Mouse (Mus musculus): ENCODE data around the gene Lnx2. TPM values are rescaled to one million over a fixed set of nuclear protein-coding genes. Genes with fewer than 3 reads are reported as not detected.

The Lnx2 gene
- polyA plus RNA-seq, 1 experiment from 2014 or later: 4.7 TPM

DNA sequence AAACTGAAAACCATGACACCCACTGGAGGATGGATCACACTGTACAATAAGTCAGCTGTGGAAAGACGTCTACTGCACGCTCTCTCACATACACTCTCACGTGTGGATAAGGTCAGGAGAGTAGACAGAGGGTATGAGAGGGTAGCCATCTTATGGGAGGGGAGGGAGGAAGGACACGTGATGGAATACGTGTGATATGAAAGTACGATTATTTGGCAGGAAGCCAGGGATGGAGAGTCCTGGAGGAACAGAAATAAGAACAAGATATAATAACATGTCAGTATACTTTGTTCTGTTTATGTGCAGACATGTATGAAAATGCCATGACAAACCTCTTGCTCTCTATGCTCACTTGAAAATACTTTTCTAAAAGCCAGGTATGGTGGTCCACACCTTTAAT, 41.1 kb downstream of the Lnx2 start:
- Histone ChIP-seq H3K4me3 (replicated peaks) (no peak overlapping the region), H3K27me3 (no peaks in the 10 kb centered on the region), H3K4me2 (no peak overlapping the region), H3K9me3 (replicated peaks) (no peaks in the 10 kb centered on the region), H3K27ac (replicated peaks) (no peak overlapping the region), H3K36me3 (replicated peaks) (peaks cover 9% of the 10 kb centered on the region; the same call in 1 of the 2 replicates), H3K4me1 (replicated peaks) (peaks cover 7% of the 10 kb centered on the region), H3K9ac (no peak overlapping the region)
- WGBS (ENCODE audit: insufficient replicate concordance): 67% methylated on average over 6 of the region's 6 CpGs
- ATAC-seq (ENCODE audit: insufficient read depth): no peak

DNA sequence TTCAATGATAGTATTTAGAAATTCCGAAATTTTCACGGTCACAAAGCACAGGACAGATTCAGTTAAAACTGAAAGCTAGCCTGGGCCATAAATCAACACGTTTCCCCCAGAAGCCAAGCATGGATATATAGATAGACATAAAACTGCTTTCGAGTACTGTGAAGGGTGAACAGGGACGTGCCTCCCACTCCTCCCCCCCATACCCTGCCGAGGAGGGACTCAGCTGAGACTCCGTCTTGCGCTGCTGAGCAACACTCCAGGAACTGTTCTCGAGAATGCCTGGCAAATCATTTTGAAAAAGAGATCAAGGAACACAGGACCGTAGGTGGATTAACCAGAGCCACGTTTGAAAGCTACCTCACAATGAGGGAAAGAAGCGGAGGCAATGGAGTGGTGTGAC, 42.1 kb downstream of the Lnx2 start:
- Histone ChIP-seq H3K4me3 (replicated peaks) (no peak overlapping the region), H3K9ac (no peak overlapping the region), H3K36me3 (replicated peaks) (peaks cover 13% of the 10 kb centered on the region; the same call in 1 of the 2 replicates), H3K27me3 (no peaks in the 10 kb centered on the region), H3K9me3 (replicated peaks) (no peaks in the 10 kb centered on the region), H3K4me2 (no peak overlapping the region), H3K27ac (replicated peaks) (no peak overlapping the region), H3K4me1 (replicated peaks) (peaks cover 7% of the 10 kb centered on the region)
- WGBS (ENCODE audit: insufficient replicate concordance): 68% methylated on average over 12 of the region's 12 CpGs
- no peak for ATAC-seq (ENCODE audit: insufficient read depth)

DNA sequence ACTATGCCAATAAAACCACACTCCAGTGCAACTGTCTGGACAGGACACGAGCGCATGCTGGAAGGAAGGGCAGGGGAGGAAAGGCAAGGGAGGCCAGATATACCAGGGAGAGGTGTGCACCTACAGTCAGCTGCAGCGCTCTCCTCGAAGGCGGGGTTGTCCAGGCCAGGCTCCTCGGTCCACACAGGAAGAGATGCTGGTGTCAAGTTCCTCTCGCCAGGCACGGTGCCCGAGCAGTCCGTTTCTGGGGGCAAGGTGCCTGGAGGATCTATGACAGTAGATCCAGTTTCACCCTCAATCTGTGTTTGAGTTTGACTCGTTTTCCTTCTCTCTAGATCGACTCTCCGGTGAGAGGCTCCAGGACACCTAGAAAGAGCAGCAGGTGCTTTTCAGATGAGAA, 43.2 kb downstream of the Lnx2 start:
- Histone ChIP-seq H3K4me3 (replicated peaks) (no peak overlapping the region), H3K27ac (replicated peaks) (no peak overlapping the region), H3K9me3 (replicated peaks) (no peaks in the 10 kb centered on the region), H3K4me1 (replicated peaks) (peaks cover 6% of the 10 kb centered on the region), H3K27me3 (no peaks in the 10 kb centered on the region), H3K4me2 (no peak overlapping the region), H3K36me3 (replicated peaks) (peaks cover 24% of the 10 kb centered on the region), H3K9ac (no peak overlapping the region)
- WGBS (ENCODE audit: insufficient replicate concordance): 76% methylated on average over 13 of the region's 13 CpGs
- no peak for ATAC-seq (ENCODE audit: insufficient read depth)

DNA sequence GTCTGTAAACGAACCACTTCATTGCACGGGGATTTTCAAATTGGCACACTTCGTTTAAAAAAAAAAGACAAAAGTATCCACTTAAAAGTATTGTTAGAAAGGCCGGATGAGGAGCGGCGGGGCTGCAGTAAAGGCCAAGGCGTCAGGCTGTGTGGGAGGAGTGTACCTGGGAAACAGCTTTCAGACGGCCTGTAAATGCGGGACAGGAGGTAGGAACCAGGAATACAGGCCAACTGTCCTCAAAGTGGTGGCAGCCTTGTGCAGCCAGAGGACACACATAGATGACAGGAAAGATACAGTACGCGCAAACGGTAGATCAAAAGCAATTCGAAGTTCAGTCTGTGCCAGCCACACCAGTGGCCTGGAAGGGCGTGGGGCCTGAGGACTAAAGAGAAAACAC, 45.1 kb downstream of the Lnx2 start:
- Histone ChIP-seq H3K36me3 (replicated peaks) (peaks cover 42% of the 10 kb centered on the region), H3K4me1 (replicated peaks) (no peaks in the 10 kb centered on the region), H3K4me3 (replicated peaks) (no peak overlapping the region), H3K27me3 (no peaks in the 10 kb centered on the region), H3K27ac (replicated peaks) (no peak overlapping the region), H3K9ac (no peak overlapping the region), H3K9me3 (replicated peaks) (no peaks in the 10 kb centered on the region), H3K4me2 (no peak overlapping the region)
- 84% methylated on average over 14 of the region's 14 CpGs for WGBS (ENCODE audit: insufficient replicate concordance)
- ATAC-seq (ENCODE audit: insufficient read depth): no peak

DNA sequence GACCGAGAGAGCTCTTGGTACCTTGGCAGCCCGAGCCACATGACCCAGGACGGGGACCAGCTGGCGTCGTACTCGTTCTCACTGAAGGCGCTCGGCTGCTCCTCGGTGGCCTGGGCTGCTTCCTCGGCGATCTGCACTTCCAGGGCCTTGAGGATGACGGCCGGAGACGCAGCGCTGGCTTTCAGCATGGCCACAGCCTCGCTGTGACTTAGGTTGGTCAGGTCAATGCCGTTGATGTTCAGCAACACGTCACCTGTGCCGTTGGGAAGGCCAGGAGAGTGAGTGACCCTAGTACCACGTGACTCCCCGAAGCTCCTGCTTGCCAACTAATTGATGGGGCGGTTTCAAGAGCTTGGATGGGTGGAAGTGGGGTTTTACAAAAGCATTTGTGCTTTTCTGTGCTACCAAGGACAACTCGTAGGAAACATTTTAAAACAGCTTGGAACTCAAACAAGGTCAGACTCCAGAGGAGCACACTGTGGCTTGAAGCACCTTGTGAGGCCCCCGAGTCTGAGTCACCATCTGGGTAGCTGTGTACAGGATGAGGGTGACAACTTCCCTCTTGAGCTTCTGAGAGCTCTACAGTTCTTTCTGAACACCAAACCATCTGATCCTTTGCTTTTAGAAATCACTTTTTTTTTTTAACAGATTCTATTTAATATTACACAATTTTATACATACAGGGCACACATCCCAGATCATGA, 51.9 kb downstream of the Lnx2 start:
- H3K36me3 ChIP-seq (replicated peaks): peaks cover 55% of the 10 kb centered on the region

DNA sequence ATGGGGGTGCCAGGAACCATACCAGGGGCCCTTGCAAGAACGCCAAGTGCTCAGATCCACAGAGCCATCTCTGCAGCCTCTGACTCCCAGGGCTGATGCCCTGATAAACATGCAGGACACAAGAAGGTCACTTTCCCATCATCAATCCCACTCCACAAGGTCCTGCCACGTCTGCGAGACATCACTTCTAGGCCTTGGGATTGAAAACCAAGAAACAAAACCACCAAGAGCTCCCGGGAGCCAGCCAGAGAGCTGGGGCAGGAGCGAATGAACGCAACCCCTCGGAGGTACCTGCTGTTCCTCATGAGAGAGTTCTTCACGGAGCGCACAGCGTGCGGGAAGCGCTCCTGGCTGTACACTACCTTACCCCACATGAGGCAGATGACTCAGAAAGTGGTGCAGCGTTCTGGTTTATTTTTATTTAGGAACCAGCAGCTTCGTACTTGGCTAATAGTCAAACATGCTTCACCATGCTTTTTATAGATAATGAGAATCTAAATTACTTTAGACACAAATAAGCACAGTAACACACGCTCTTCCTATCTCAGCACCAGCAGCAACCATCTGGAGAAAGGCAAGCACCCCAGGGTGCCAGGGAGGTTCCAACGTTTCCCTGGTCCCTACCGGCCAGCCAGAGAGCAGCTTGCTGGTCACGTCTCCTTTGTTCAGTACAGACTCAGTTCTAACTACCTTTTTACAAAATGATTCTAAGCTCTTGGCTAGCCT, 53.0 kb downstream of the Lnx2 start:
- Histone ChIP-seq H3K4me1 (replicated peaks) (no peaks in the 10 kb centered on the region), H3K27me3 (no peaks in the 10 kb centered on the region), H3K9me3 (replicated peaks) (no peaks in the 10 kb centered on the region), H3K27ac (replicated peaks) (no peak overlapping the region), H3K36me3 (replicated peaks) (peaks cover 55% of the 10 kb centered on the region), H3K9ac (no peak overlapping the region), H3K4me3 (replicated peaks) (no peak overlapping the region), H3K4me2 (no peak overlapping the region)
- WGBS (ENCODE audit: insufficient replicate concordance): 76% methylated on average over 18 of the region's 18 CpGs
- no peak for ATAC-seq (ENCODE audit: insufficient read depth)

More for the DNA sequence above, 51.9 kb downstream of the Lnx2 start:
- H3K9ac ChIP-seq: no peak overlapping the region
- WGBS (ENCODE audit: insufficient replicate concordance): 77% methylated on average over 24 of the region's 24 CpGs
- no peaks in the 10 kb centered on the region for H3K27me3 ChIP-seq
- no peaks in the 10 kb centered on the region for H3K9me3 ChIP-seq (replicated peaks)
- no peak overlapping the region for H3K4me2 ChIP-seq
- no peak overlapping the region for H3K27ac ChIP-seq (replicated peaks)
- no peaks in the 10 kb centered on the region for H3K4me1 ChIP-seq (replicated peaks)
- no peak for ATAC-seq (ENCODE audit: insufficient read depth)
- H3K4me3 ChIP-seq (replicated peaks): no peak overlapping the region

DNA sequence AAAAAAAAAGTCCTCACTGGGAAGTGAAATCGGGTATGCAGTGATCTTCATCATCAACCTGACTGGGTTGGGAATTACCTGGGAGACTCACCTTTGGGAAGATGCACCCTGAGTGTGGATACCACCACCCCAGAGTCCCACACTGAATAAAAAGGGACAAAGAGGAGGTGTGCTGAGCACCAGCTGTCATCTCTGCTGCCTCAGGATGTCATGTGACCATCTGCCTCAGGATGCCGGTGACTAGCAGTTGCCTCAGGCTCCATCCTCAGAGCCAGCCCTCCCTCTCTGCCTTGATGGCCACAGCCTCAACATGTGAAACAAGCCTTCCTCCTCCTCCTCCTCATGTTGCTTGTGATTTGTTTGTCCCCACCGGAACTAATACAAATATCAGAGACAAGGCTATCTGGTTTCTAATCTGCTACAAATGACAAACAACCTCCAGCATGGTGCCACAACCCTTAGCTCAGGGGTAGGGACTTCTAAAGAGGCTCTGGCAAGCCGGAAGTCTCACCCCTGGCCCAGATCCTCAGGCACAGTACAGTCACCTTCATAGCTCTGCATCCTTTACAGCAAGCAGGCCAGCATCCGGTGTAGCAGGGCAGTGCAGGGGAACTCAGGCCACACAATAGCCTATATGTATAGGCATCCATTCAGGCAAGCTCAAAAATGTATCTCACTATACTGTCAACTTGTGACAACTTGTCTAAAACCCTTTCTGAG, 54.7 kb downstream of the Lnx2 start:
- H3K9me3 ChIP-seq (replicated peaks): no peaks in the 10 kb centered on the region
- H3K36me3 ChIP-seq (replicated peaks): peaks cover 40% of the 10 kb centered on the region
- no peak overlapping the region for H3K4me2 ChIP-seq
- H3K9ac ChIP-seq: no peak overlapping the region
- no peaks in the 10 kb centered on the region for H3K27me3 ChIP-seq
- no peak for ATAC-seq (ENCODE audit: insufficient read depth)
- 0 out of 2 replicates have a peak, but pooled peaks cover 1% of the 10 kb centered on the region for H3K4me1 ChIP-seq (replicated peaks)
- WGBS (ENCODE audit: insufficient replicate concordance): 65% methylated on average over 5 of the region's 5 CpGs
- H3K27ac ChIP-seq (replicated peaks): no peak overlapping the region
- H3K4me3 ChIP-seq (replicated peaks): no peak overlapping the region

DNA sequence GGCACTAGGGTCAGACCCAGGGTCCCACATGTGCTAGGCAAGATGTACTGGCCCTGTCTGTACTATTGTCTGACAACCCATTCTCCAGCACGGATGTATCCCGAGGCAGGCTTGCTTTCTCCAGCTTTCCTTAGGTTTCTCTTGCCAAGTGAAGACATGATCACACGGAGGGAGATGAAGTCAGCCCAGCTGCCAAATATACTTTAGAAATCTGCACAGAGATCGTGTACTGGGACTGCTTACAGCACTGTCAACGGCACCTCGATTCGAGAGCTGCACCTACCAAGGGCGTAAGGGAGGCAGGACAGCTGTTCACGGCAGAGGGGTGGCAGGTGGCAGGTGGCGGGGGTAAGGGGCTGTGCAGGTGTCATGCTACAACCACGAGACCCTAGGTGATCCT, 55.8 kb downstream of the Lnx2 start:
- WGBS (ENCODE audit: insufficient replicate concordance): 78% methylated on average over 11 of the region's 11 CpGs
- Histone ChIP-seq H3K4me2 (no peak overlapping the region), H3K4me1 (replicated peaks) (0 out of 2 replicates have a peak, but pooled peaks cover 2% of the 10 kb centered on the region), H3K27ac (replicated peaks) (no peak overlapping the region), H3K9me3 (replicated peaks) (no peaks in the 10 kb centered on the region), H3K9ac (no peak overlapping the region), H3K27me3 (no peaks in the 10 kb centered on the region), H3K36me3 (replicated peaks) (peaks cover 32% of the 10 kb centered on the region), H3K4me3 (replicated peaks) (no peak overlapping the region)
- ATAC-seq (ENCODE audit: insufficient read depth): no peak

DNA sequence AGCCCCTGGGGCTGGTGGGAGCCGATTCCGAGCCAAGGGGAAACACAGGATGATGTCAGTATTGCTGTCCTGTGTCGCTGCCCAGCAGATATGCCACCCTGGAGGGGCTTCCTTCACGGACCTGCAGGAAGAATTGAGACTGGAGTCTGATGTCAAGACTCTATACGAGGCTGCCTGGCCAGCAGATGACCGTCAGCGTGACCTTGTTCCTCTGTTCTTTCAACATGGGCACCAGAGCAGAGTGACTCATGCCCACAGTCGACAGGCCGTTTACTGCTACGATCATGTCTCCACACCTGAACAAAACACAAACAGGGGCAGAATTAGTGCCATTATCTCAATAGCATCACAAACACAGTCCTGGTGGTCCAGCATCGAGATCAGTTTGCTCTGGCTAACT, 57.6 kb downstream of the Lnx2 start:
- no peak overlapping the region for H3K4me3 ChIP-seq (replicated peaks)
- peaks cover 19% of the 10 kb centered on the region for H3K36me3 ChIP-seq (replicated peaks)
- no peak for ATAC-seq (ENCODE audit: insufficient read depth)
- H3K27ac ChIP-seq (replicated peaks): no peak overlapping the region
- no peaks in the 10 kb centered on the region for H3K27me3 ChIP-seq
- no peak overlapping the region for H3K9ac ChIP-seq
- no peak overlapping the region for H3K4me2 ChIP-seq
- 0 out of 2 replicates have a peak, but pooled peaks cover 2% of the 10 kb centered on the region for H3K4me1 ChIP-seq (replicated peaks)
- WGBS (ENCODE audit: insufficient replicate concordance): 81% methylated on average over 11 of the region's 11 CpGs
- no peaks in the 10 kb centered on the region for H3K9me3 ChIP-seq (replicated peaks)

DNA sequence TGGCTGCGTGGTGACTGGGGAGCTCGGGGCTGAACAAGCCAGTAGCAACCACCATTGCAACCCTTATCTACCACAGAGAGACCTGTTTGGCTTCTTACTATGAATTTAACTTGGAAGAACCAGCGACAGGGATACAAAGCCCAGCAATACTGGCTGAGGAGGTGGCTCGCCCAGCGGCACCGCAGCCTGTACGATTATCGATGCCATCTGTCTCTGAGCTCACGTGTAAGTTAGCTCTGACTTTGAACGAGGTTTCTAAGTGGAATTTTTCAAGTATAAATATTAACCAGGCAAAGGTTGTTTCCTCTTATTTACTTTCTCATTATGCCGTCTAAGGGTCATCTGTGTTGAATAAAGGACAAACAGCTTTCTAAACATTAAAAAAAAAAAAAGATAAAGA, 58.9 kb downstream of the Lnx2 start:
- ATAC-seq (ENCODE audit: insufficient read depth): no peak
- H3K27me3 ChIP-seq: no peaks in the 10 kb centered on the region
- H3K36me3 ChIP-seq (replicated peaks): peaks cover 17% of the 10 kb centered on the region
- no peaks in the 10 kb centered on the region for H3K9me3 ChIP-seq (replicated peaks)
- H3K9ac ChIP-seq: no peak overlapping the region
- H3K4me3 ChIP-seq (replicated peaks): no peak overlapping the region
- H3K27ac ChIP-seq (replicated peaks): no peak overlapping the region
- H3K4me2 ChIP-seq: 0 out of 2 replicates have a peak overlapping the region, but pooled peaks have one; percentile 10
- 66% methylated on average over 11 of the region's 11 CpGs for WGBS (ENCODE audit: insufficient replicate concordance)
- 0 out of 2 replicates have a peak, but pooled peaks cover 2% of the 10 kb centered on the region for H3K4me1 ChIP-seq (replicated peaks)

DNA sequence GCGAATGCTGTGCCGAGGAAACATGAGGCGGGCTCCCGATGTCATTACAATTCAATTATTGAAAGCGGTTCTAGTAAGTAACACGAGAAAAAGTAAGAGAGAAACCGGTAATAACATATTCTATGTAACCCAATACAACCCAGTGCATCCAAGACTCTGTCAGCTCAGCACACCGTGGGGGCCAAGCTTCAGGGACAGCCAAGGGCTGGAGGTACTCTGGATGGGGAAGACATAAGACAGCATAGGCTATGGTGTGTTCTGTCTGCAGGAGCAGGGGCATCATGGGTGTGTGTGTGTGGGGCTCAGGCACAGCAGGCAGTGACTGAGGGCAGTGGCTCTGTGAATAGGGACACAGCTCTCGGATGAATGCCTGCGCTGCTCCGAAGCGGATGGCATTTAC, 59.8 kb downstream of the Lnx2 start:
- ATAC-seq (ENCODE audit: insufficient read depth): no peak
- Histone ChIP-seq H3K36me3 (replicated peaks) (peaks cover 17% of the 10 kb centered on the region), H3K9me3 (replicated peaks) (no peaks in the 10 kb centered on the region), H3K27ac (replicated peaks) (no peak overlapping the region), H3K4me3 (replicated peaks) (no peak overlapping the region), H3K27me3 (no peaks in the 10 kb centered on the region), H3K9ac (no peak overlapping the region), H3K4me1 (replicated peaks) (0 out of 2 replicates have a peak, but pooled peaks cover 2% of the 10 kb centered on the region), H3K4me2 (no peak overlapping the region)
- 80% methylated on average over 12 of the region's 12 CpGs for WGBS (ENCODE audit: insufficient replicate concordance)
